Comparison of ENCODE assay signal across 25 mouse cellular contexts in the genomic region with DNA sequence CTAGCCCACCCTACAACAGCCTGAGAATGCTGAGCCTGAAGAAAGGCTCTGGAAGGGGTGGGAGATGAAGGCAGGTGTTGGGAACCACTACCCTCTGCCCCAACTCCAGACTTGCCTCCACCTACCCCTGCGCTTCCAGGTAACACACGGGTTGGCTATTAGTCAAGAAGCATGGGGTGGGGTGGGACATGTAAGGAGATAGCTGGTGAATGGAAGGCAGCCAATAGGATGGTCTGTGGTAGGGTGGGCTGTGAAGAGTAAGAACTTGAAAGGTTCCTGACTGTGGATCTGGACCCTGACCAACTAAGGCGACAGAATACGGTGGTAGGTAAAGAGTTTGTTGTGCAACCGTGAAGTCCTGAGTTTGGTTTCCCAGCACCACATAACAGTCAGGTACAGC. TPM values are rescaled to one million over a fixed set of nuclear protein-coding genes. Genes with fewer than 3 reads are reported as not detected.
A peak's percentile ranks its signal among the peaks of the same experiment; 100 is the strongest.
DNase-seq lines count a peak whose midpoint lies in the region; ATAC-seq and TF ChIP-seq lines count a peak whose summit lies in the region.
"Had no signal": no experiment of that assay in that cellular context is flagged by ENCODE, and none has a peak within 500 bp of the region (broad histone marks: within the 10 kb centered on the region; RNA-seq: fewer than 3 reads in every experiment).

No protein-coding gene starts in this region.

- TF ChIP-seq EP300 in liver, postnatal 0 days (IDR thresholded peaks at IDR 0.05; ENCODE audit: low read depth), result no peak

- peaks cover 15% of the 10 kb centered on the region for H3K4me1 ChIP-seq in liver, embryonic 11.5 days (replicated peaks; ENCODE audit: control insufficient read depth, insufficient read depth, low read length)
- peaks cover 6% of the 10 kb centered on the region for H3K4me1 ChIP-seq in liver, postnatal 0 days (ENCODE audit: insufficient read depth)

- H3K4me3 ChIP-seq in liver, embryonic 11.5 days (ENCODE audit: low read depth, low read length), result no peak overlapping the region
- H3K4me3 ChIP-seq in liver, postnatal 0 days (ENCODE audit: low read depth, low read length), result no peak overlapping the region
- H3K4me3 ChIP-seq: embryonic facial prominence, embryonic 12.5 days; embryonic facial prominence, embryonic 15.5 days; gastrocnemius, adult 2 months had no signal

- H3K9ac ChIP-seq in liver, embryonic 11.5 days (ENCODE audit: low read depth, low read length), result no peak overlapping the region
- no peak overlapping the region for H3K9ac ChIP-seq in liver, postnatal 0 days (replicated peaks)
- H3K9ac ChIP-seq: embryonic facial prominence, embryonic 12.5 days; embryonic facial prominence, embryonic 15.5 days; forebrain, postnatal 0 days; hindbrain, embryonic 14.5 days had no signal

- ATAC-seq in cerebellum, adult (ENCODE audit: insufficient number of reproducible peaks, low FRiP score, low TSS enrichment), result no peak
- ATAC-seq in liver, embryonic 11.5 days (replicated peaks; ENCODE audit: low FRiP score), result no peak
- no peak for ATAC-seq in liver, postnatal 0 days
- ATAC-seq: forebrain, embryonic 14.5 days; forebrain, postnatal 0 days; hindbrain, postnatal 0 days; inflammation-experienced regulatory T-cells, adult 6 months; intestine, embryonic 16.5 days; Patski had no signal

- H3K4me2 ChIP-seq in liver, embryonic 11.5 days, result peak overlapping the region; percentile 8; the same call in 1 of the 2 replicates
- no peak overlapping the region for H3K4me2 ChIP-seq in liver, postnatal 0 days (ENCODE audit: low read depth, low read length)
- H3K4me2 ChIP-seq: embryonic facial prominence, embryonic 12.5 days; embryonic facial prominence, embryonic 15.5 days; heart, embryonic 11.5 days; hindbrain, embryonic 14.5 days had no signal

- no peaks in the 10 kb centered on the region for H3K36me3 ChIP-seq in liver, embryonic 11.5 days (ENCODE audit: control insufficient read depth, insufficient read depth, low read length)
- H3K36me3 ChIP-seq in liver, postnatal 0 days (replicated peaks; ENCODE audit: insufficient read depth, low read length), result no peaks in the 10 kb centered on the region
- H3K36me3 ChIP-seq: embryonic facial prominence, embryonic 12.5 days; embryonic facial prominence, embryonic 15.5 days; G1E had no signal

- WGBS in liver, embryonic 11.5 days, result 69% methylated on average over 5 of the region's 5 CpGs
- 72% methylated on average over 5 of the region's 5 CpGs for WGBS in liver, postnatal 0 days (ENCODE audit: insufficient replicate concordance)

- peaks cover 30% of the 10 kb centered on the region for H3K27me3 ChIP-seq in liver, embryonic 11.5 days (replicated peaks; ENCODE audit: control insufficient read depth, insufficient read depth, low read length)
- H3K27me3 ChIP-seq in liver, postnatal 0 days (ENCODE audit: insufficient read depth, low read length), result peaks cover 24% of the 10 kb centered on the region
- H3K27me3 ChIP-seq: Patski had no signal

- no peaks in the 10 kb centered on the region for H3K9me3 ChIP-seq in liver, embryonic 11.5 days (ENCODE audit: control insufficient read depth, low read length)
- H3K9me3 ChIP-seq in liver, postnatal 0 days (ENCODE audit: low read length), result no peaks in the 10 kb centered on the region
- H3K9me3 ChIP-seq: embryonic facial prominence, embryonic 12.5 days; embryonic facial prominence, embryonic 15.5 days had no signal

- no peak for TF ChIP-seq CTCF in liver, postnatal 0 days (IDR thresholded peaks at IDR 0.05; ENCODE audit: low read depth)

- peak; percentile 31 for DNase-seq in cerebellum, adult 11 months
- DNase-seq in cerebellum, adult 9-10 months, result peak; percentile 58
- DNase-seq in cerebellum, postnatal 4 days (ENCODE audit: low spot score in 2 of 2), result no peak
- no peak for DNase-seq in liver, embryonic 11.5 days (ENCODE audit: low spot score)
- DNase-seq in liver, postnatal 0 days, result no peak
- DNase-seq: adrenal gland, postnatal 10 days; adrenal gland, postnatal 36 days; forebrain, postnatal 0 days; gastrocnemius, adult 2 months; gastrocnemius, postnatal 14 days; heart, adult 11 months; kidney, adult 18-20 months had no signal

- H3K27ac ChIP-seq in liver, embryonic 11.5 days (ENCODE audit: low read depth, low read length), result no peak overlapping the region
- no peak overlapping the region for H3K27ac ChIP-seq in liver, postnatal 0 days (ENCODE audit: low read depth)
- H3K27ac ChIP-seq: embryonic facial prominence, embryonic 12.5 days; embryonic facial prominence, embryonic 15.5 days; gastrocnemius, adult 2 months; hindbrain, embryonic 14.5 days; hindbrain, postnatal 0 days had no signal

RNA-seq across cellular contexts. Expression of gene Zfyve28, which starts 4.9 kb away (rescaled TPM):
- polyA plus RNA-seq in liver, embryonic 11.5 days (2014; fragmentation: Nextera tagmentation; extraction: Ambion mirVana), result 0.22 TPM in 1 of 2 replicates, not detected in the other
- polyA plus RNA-seq in liver, postnatal 0 days (2015; fragmentation: Nextera tagmentation; extraction: Ambion mirVana), result 0.02 and 0.14 TPM in 2 replicates
- polyA plus RNA-seq: G1E had no signal

RNA-seq across cellular contexts. Expression of gene Cfap99, which starts 5.0 kb away (rescaled TPM):
- polyA plus RNA-seq in liver, embryonic 11.5 days (2014; fragmentation: Nextera tagmentation; extraction: Ambion mirVana), result not detected in 2 replicates
- not detected in 2 replicates for polyA plus RNA-seq in liver, postnatal 0 days (2015; fragmentation: Nextera tagmentation; extraction: Ambion mirVana)
- polyA plus RNA-seq: embryonic facial prominence, embryonic 12.5 days; forebrain, embryonic 11.5 days; G1E; heart, postnatal 0 days; inflammation-experienced regulatory T-cells, adult 6 months; intestine, embryonic 16.5 days; Patski had no signal

RNA-seq across cellular contexts. Expression of gene Rnf4, which starts 52.7 kb away (rescaled TPM):
- polyA plus RNA-seq in liver, embryonic 11.5 days (2014; fragmentation: Nextera tagmentation; extraction: Ambion mirVana), result 151 and 174 TPM in 2 replicates
- polyA plus RNA-seq in liver, postnatal 0 days (2015; fragmentation: Nextera tagmentation; extraction: Ambion mirVana), result 60.0 and 60.4 TPM in 2 replicates

Comparison
In these comparisons a context has a peak if more than half of its experiments do, and no peak if none do; other contexts are left out.
1. DNase-seq: peak in cerebellum, adult 11 months (single experiment) and cerebellum, adult 9-10 months (single experiment); none in cerebellum, postnatal 4 days (0 of 2), liver, embryonic 11.5 days (single experiment) and liver, postnatal 0 days (single experiment).